Mouse (Mus musculus) bone marrow macrophage, adult 2 months (primary cell): ENCODE results near the gene Rassf3.

Source experiments
- CTCF ChIP-seq: IDR thresholded peaks from 2 replicates; pipeline ENCODE4 v1.5.1; 2012; ENCODE audit warnings: low read depth, mild to moderate bottlenecking, low read length, moderate library complexity
- POLR2A ChIP-seq: IDR thresholded peaks from 2 replicates; pipeline ENCODE4 v1.6.1; 2012; ENCODE audit warnings: mild to moderate bottlenecking, low read depth, low read length, borderline replicate concordance

GRCm38 (mm10) chr10:121368783-121369465 lies 107.2 kb downstream of the Rassf3 start:
- TF ChIP-seq CTCF: no peak
- no peak for TF ChIP-seq POLR2A
